Mouse (Mus musculus) monocyte, adult 59 days (primary cell): Measurements from ENCODE around the gene Zbed4. TPM values are rescaled to one million over a fixed set of nuclear protein-coding genes. Genes with fewer than 3 reads are reported as not detected.

Experiments used
- total RNA-seq, 2 experiments: library from RNA; stranded (reverse); gene quantifications; one replicate each; pipeline ENCODE4 v1.2.4; 2023

The Zbed4 gene
- total RNA-seq: 10 to 100 TPM; 22.1 to 24.0 TPM

GRCm38 (mm10) chr15:88751564-88752402 lies at the start of gene Zbed4:
Zbed4 (plus strand) TSS chr15:88751660.

GRCm38 (mm10) chr15:88733834-88734571 lies 17.5 kb upstream of the Zbed4 start, which contains the start of gene Brd1:
Brd1 (minus strand) TSS chr15:88734233.

GRCm38 (mm10) chr15:88819026-88819905 lies 67.8 kb downstream of the Zbed4 start, which contains the start of the genes Alg12 and Creld2:
Alg12 (minus strand) TSS chr15:88819318.
Creld2 (plus strand) TSS chr15:88819646.

Other genes with a start within 250 kb of the Zbed4 start
- gene Zdhhc25, start 151.4 kb upstream of the Zbed4 start, total RNA-seq: not detected
- gene Brd1, start 17.4 kb upstream of the Zbed4 start, total RNA-seq: 10 to 100 TPM; 83.5 to 99.5 TPM
- gene Alg12, start 67.7 kb downstream of the Zbed4 start, total RNA-seq: 10 to 100 TPM; 12.7 to 14.6 TPM
- gene Creld2, start 68.0 kb downstream of the Zbed4 start, total RNA-seq: 10 to 100 TPM; 31.0 to 34.3 TPM
- 100 to 1,000 TPM; 159 to 173 TPM for gene Pim3, start 110.5 kb downstream of the Zbed4 start, total RNA-seq
- not detected for gene Ttll8, start 202.8 kb downstream of the Zbed4 start, total RNA-seq
- gene Mlc1, start 227.3 kb downstream of the Zbed4 start, total RNA-seq: not detected
- not detected for gene Mov10l1, start 231.2 kb downstream of the Zbed4 start, total RNA-seq